Mouse (Mus musculus): ENCODE measurements around the gene Traf2. TPM values are rescaled to one million over a fixed set of nuclear protein-coding genes. Genes with fewer than 3 reads are reported as not detected.

Traf2 gene
- polyA plus RNA-seq, 1 experiment = 16.2 TPM

DNA sequence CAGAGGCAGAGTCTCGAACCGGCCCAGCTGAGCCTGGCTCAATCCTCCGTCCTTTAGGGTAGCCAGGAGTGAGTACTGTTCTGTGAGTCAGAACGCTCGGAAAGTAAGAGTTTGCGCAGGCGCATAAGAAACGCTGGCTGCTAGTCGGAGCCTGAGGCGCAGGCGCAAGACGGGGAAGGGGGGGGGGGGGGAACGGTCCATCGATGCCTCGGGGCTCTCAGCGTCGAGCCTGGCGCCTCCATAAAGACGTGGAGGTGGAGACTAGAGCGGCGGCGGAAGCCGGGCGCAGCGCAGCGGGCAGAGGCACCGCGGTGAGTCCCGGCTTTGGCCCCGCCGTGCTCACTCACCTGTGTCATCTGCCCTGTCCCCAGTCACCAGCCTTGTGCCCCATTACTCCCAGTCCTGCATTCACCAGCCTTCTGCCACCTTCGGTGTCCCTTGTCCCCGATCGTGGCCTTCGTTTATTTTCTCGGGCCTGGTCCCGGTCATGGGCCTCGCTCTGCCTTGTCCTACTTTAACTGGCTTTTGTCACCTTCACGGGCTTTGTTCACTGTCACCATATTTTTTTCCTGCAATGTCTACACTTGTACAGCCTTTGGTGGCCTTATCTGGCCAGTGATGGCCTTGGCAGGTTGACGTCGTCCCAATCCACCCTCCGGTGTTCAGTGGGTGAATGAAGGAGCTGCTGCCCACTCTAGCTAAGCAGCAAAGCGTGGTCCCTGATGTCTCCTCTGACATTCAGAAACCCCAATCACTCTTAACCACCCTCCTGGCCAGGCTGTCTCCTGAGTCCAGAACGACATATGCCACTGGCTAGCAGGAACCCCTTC lies 45.9 kb downstream of the Traf2 start, which contains the start of gene Fbxw5:
Fbxw5 (plus strand) TSS at position 175 of the 830 bp plus-strand sequence.
- peak; percentile 75 for DNase-seq
- no peak for TF ChIP-seq CTCF (IDR thresholded peaks at IDR 0.05; ENCODE audit: insufficient read depth, low read length)
- peak; percentile 82 for TF ChIP-seq POLR2A (IDR thresholded peaks at IDR 0.05; ENCODE audit: borderline replicate concordance, extremely low read depth, low read depth, low read length)
- Histone ChIP-seq H3K4me1 (ENCODE audit: control insufficient read depth, insufficient read depth, low read length) (peaks cover 9% of the 10 kb centered on the region), H3K4me3 (replicated peaks; ENCODE audit: extremely low read depth, low read depth, low read length) (peak within 1 kb of the TSS; percentile 81)
- WGBS = under 1% methylated on average over 43 of the region's 44 CpGs

DNA sequence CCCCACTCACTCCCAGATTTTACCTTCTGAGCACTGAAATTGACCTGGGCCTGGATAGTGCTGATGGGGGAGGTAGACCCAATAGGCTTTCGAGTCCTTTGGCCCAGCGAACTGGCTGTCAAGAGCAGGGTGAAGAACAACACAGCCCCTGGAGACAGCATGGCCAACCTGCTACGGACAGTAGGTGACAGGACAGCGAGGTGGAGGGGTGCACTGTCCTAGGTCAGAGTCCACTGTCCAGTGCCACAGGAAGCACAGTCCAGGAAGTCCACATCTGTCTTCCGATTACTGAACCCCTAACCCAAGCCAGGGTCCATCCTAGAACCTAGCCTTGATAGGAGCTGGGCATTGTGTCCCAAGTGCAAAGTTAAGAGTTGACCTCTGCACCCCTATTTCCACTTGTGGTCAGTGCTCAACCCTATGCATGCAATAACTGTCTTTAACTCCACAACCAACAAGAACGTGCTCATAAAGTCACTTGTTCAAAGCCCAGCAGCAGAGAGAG lies 46.6 kb downstream of the Traf2 start:
- 60% methylated on average over 6 of the region's 6 CpGs for WGBS
- peaks cover 9% of the 10 kb centered on the region for H3K4me1 ChIP-seq (ENCODE audit: control insufficient read depth, insufficient read depth, low read length)
- peak overlapping the region; percentile 37 for H3K4me3 ChIP-seq (replicated peaks; ENCODE audit: extremely low read depth, low read depth, low read length)
- no peak for TF ChIP-seq CTCF (IDR thresholded peaks at IDR 0.05; ENCODE audit: insufficient read depth, low read length)
- TF ChIP-seq POLR2A (IDR thresholded peaks at IDR 0.05; ENCODE audit: borderline replicate concordance, extremely low read depth, low read depth, low read length) = no peak
- DNase-seq = no peak

DNA sequence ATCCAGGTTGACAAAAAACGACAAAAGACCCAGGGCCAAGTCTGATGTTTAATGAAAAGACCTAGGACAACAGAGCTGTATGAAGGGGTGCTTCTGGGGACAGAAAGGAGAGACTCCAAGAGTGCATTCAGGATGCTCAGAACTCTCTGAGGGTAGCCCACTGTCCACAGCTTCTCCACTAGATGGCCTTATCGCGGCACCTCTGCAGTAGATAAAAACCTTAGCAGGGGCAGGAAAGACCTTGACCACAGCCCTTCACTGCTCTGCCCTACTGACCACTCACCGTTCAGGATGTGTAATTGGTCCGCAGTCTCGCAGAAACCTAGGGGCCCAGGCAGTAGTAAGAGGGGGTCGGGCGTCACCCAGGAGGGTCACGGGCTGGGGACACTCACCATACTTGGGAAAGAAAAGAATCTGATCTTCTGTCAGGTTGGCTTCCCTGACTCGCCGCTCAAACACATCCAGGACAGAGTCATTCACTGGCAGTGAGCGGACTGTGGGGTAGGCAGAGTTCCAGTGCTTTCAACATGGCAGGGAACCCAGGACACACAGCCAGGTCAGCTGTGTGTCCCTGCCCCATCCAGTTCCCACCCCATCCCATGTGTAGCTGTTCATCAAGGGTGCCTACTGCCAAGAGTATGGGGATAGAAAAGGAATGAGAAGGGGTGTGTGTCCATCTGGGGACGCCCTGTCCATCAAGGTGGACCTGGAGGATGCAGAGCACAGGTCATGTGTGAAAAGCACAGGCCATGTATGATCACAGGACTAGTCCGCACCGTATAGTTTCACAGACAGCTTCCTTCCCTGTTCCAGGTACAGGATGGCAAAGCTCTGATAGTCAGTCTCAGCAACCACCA lies 47.9 kb downstream of the Traf2 start:
- no peak for DNase-seq
- 70% methylated on average over 15 of the region's 15 CpGs for WGBS
- H3K4me1 ChIP-seq (ENCODE audit: control insufficient read depth, insufficient read depth, low read length) = peaks cover 9% of the 10 kb centered on the region
- H3K4me3 ChIP-seq (replicated peaks; ENCODE audit: extremely low read depth, low read depth, low read length) = no peak overlapping the region
- TF ChIP-seq CTCF (IDR thresholded peaks at IDR 0.05; ENCODE audit: insufficient read depth, low read length) = no peak
- TF ChIP-seq POLR2A (IDR thresholded peaks at IDR 0.05; ENCODE audit: borderline replicate concordance, extremely low read depth, low read depth, low read length) = no peak

- no peak for DNase-seq
- 36% methylated on average over 6 of the region's 6 CpGs for WGBS
- Histone ChIP-seq H3K4me1 (ENCODE audit: control insufficient read depth, insufficient read depth, low read length) (peaks cover 9% of the 10 kb centered on the region), H3K4me3 (replicated peaks; ENCODE audit: extremely low read depth, low read depth, low read length) (no peak overlapping the region)
- TF ChIP-seq POLR2A (IDR thresholded peaks at IDR 0.05; ENCODE audit: borderline replicate concordance, extremely low read depth, low read depth, low read length) (no peak), CTCF (IDR thresholded peaks at IDR 0.05; ENCODE audit: insufficient read depth, low read length) (no peak)
Measured at GRCm38 (mm10) chr2:25497846-25498575, 48.7 kb downstream of the Traf2 start.

DNA sequence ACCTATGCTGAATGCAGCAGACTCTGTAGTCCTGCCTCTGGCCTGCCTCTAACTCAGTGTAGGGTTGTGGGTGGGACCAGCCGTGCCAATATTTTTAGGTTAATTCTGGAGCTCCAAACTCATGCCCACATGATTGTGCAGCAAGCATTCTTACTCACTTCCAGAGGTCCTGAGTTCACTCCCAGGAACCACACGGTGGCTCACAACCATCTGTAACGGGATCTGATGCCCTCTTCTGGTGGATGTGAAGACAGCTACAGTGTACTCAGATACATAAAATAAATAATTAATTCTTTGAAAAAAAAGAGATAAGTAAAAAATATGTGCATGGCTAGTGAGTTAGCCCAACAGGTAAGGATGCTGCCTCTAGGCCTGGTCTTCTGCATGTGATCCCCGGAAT lies 50.3 kb downstream of the Traf2 start:
- no peak overlapping the region for H3K4me3 ChIP-seq (replicated peaks; ENCODE audit: extremely low read depth, low read depth, low read length)
- H3K4me1 ChIP-seq (ENCODE audit: control insufficient read depth, insufficient read depth, low read length) = peaks cover 5% of the 10 kb centered on the region
- 0 out of 2 replicates have a peak, but pooled peaks have one; percentile 20 for TF ChIP-seq CTCF (IDR thresholded peaks at IDR 0.05; ENCODE audit: insufficient read depth, low read length)
- no peak for TF ChIP-seq POLR2A (IDR thresholded peaks at IDR 0.05; ENCODE audit: borderline replicate concordance, extremely low read depth, low read depth, low read length)
- no peak for DNase-seq
- 41% methylated on average over 4 of the region's 4 CpGs for WGBS

DNA sequence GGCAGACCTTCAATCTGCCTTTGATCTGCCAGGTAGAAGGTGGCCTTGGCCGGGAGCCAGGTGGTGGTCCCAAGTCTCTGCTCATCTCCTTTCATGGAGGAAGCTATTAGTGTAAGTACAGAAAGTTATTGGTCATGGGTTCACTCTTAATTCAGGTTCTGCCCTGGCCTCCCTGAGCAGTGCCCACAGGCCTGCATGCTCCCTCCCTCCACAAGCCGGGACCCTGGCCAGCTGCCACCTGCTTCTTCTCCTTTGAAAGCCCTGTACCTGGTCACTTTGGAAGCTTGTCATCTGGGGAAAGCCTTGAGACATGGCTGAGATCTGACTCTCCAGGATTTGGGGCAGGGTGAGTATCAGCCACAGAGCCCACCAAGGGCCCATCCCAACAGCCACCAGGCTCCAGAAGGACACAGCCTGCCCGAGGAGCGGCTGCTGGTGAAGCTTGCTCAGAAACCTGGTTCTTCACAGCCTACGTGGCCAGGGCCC lies 53.2 kb downstream of the Traf2 start, which contains the start of gene Lcn12:
Lcn12 (minus strand) TSS at position 436 of the 486 bp plus-strand sequence.
- 81% methylated on average over 5 of the region's 5 CpGs for WGBS
- Histone ChIP-seq H3K4me3 (replicated peaks; ENCODE audit: extremely low read depth, low read depth, low read length) (no peak within 1 kb of the TSS), H3K4me1 (ENCODE audit: control insufficient read depth, insufficient read depth, low read length) (no peaks in the 10 kb centered on the region)
- TF ChIP-seq CTCF (IDR thresholded peaks at IDR 0.05; ENCODE audit: insufficient read depth, low read length) (no peak), POLR2A (IDR thresholded peaks at IDR 0.05; ENCODE audit: borderline replicate concordance, extremely low read depth, low read depth, low read length) (no peak)
- no peak for DNase-seq

DNA sequence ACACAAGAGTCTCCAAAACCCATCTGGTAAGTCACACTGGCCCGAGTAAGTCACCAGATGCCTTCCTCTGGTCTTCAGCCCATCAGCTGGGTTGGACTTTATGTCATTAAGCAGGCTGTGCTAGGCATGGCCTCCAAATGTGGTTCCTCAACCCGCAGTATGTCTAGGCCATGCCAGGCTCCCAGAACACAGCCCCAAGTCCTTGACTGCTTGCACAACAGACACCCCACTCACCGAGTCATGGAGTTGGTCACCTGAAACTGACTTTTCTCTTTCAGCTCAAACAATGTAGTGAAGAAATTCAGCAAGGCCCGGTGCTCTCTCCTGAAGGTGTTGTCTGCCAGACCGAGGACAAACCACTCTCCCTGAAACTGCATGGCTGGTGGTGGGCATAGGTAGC lies 53.8 kb downstream of the Traf2 start:
- no peak for DNase-seq
- no peaks in the 10 kb centered on the region for H3K4me1 ChIP-seq (ENCODE audit: control insufficient read depth, insufficient read depth, low read length)
- no peak overlapping the region for H3K4me3 ChIP-seq (replicated peaks; ENCODE audit: extremely low read depth, low read depth, low read length)
- WGBS = 77% methylated on average over 5 of the region's 5 CpGs
- TF ChIP-seq POLR2A (IDR thresholded peaks at IDR 0.05; ENCODE audit: borderline replicate concordance, extremely low read depth, low read depth, low read length) (no peak), CTCF (IDR thresholded peaks at IDR 0.05; ENCODE audit: insufficient read depth, low read length) (no peak)

DNA sequence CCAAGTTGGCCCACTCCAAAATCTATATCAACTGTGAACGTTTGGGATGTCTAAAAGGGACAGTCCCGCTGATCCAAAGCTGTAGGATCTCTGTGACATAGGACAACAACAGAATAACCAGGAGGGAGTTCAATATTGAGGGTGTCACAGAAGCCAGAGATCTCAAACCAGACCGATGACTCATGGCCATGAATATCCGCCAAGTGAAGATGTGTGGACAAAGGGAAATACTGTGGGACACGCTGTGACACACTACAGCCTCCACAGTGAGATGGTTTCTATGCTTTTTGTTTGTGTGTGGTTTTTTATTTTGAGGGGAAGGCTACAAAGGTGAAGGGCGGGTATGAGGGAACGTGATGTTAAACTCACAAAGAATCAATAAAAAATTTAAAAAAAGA lies 58.1 kb downstream of the Traf2 start:
- 71% methylated on average over 7 of the region's 7 CpGs for WGBS
- no peaks in the 10 kb centered on the region for H3K4me1 ChIP-seq (ENCODE audit: control insufficient read depth, insufficient read depth, low read length)
- no peak overlapping the region for H3K4me3 ChIP-seq (replicated peaks; ENCODE audit: extremely low read depth, low read depth, low read length)
- DNase-seq = no peak
- TF ChIP-seq CTCF (IDR thresholded peaks at IDR 0.05; ENCODE audit: insufficient read depth, low read length) (no peak), POLR2A (IDR thresholded peaks at IDR 0.05; ENCODE audit: borderline replicate concordance, extremely low read depth, low read depth, low read length) (no peak)
